Mouse (Mus musculus): ENCODE measurements at regions not wholly inside any gene's neighbourhood (a gene's known extent, or its start where the extent isn't known, plus 50 kb on each side); places are given as distances from the start of the nearest gene placed in this dataset.
A peak's percentile ranks its signal among the peaks of the same experiment; 100 is the strongest.
"Not testable (repeated sequence)": the region's sequence is repeated elsewhere in the genome, so short reads cannot be mapped to it uniquely, and the experiment has no call there.

GRCm38 (mm10) chr12:10445738-10446137 is 55.2 kb downstream of the Rdh14 start:
- no peak for DNase-seq

GRCm38 (mm10) chr12:10457960-10458655 is 67.5 kb downstream of the Rdh14 start:
- no peak for DNase-seq

GRCm38 (mm10) chr12:10461796-10462195 is 71.2 kb downstream of the Rdh14 start:
- no peak for DNase-seq

- no peak for DNase-seq
Observed at GRCm38 (mm10) chr12:10462956-10463355, 72.4 kb downstream of the Rdh14 start.

GRCm38 (mm10) chr12:10473986-10474385 is 83.4 kb downstream of the Rdh14 start:
- DNase-seq, result no peak

GRCm38 (mm10) chr12:10480781-10481180 is 90.2 kb downstream of the Rdh14 start:
- no peak for DNase-seq

- DNase-seq, result no peak
Observed at GRCm38 (mm10) chr12:10482294-10483010, 91.9 kb downstream of the Rdh14 start.

- DNase-seq, result no peak
Observed at GRCm38 (mm10) chr12:10506721-10507120, 116.1 kb downstream of the Rdh14 start.

- no peak for DNase-seq
Observed at GRCm38 (mm10) chr12:10513526-10513925, 123.0 kb downstream of the Rdh14 start.

GRCm38 (mm10) chr12:10514278-10514677 is 123.7 kb downstream of the Rdh14 start:
- no peak for DNase-seq

GRCm38 (mm10) chr12:10524509-10525286 is 134.1 kb downstream of the Rdh14 start:
- no peak for DNase-seq

GRCm38 (mm10) chr12:10525934-10526333 is 135.4 kb downstream of the Rdh14 start:
- DNase-seq, result no peak

GRCm38 (mm10) chr12:10529077-10529476 is 138.5 kb downstream of the Rdh14 start:
- DNase-seq, result no peak

GRCm38 (mm10) chr12:10530996-10531395 is 140.4 kb downstream of the Rdh14 start:
- no peak for DNase-seq

- no peak for DNase-seq
Observed at GRCm38 (mm10) chr12:10533971-10534370, 143.4 kb downstream of the Rdh14 start.

- no peak for DNase-seq
Observed at GRCm38 (mm10) chr12:10536239-10536638, 145.7 kb downstream of the Rdh14 start.

GRCm38 (mm10) chr12:10537069-10537468 is 146.5 kb downstream of the Rdh14 start:
- peak; percentile 79 to 84 for DNase-seq

- no peak for DNase-seq
Observed at GRCm38 (mm10) chr12:10549481-10550201, 159.1 kb downstream of the Rdh14 start.

GRCm38 (mm10) chr12:10554701-10555100 is 164.1 kb downstream of the Rdh14 start:
- DNase-seq, result not testable (repeated sequence)

- DNase-seq, result no peak
Observed at GRCm38 (mm10) chr12:10562966-10563365, 172.4 kb downstream of the Rdh14 start.

GRCm38 (mm10) chr12:10567881-10568280 is 177.3 kb downstream of the Rdh14 start:
- no peak for DNase-seq

GRCm38 (mm10) chr12:10571643-10572377 is 181.2 kb downstream of the Rdh14 start:
- no peak for DNase-seq
